Mouse (Mus musculus): ENCODE measurements around the gene Rps6ka3.

- peak; percentile 41 for TF ChIP-seq CTCF (IDR thresholded peaks at IDR 0.05; ENCODE audit: low read depth)
- TF ChIP-seq EP300 (IDR thresholded peaks at IDR 0.05; ENCODE audit: low read depth), result no peak
These were observed 45.2 kb downstream of the Rps6ka3 start for GRCm38 (mm10) chrX:159255123-159255978.
